Mouse (Mus musculus) ovary, postnatal 10 days (tissue): Measurements from ENCODE around the gene Elovl3.
"Not testable (repeated sequence)": the region's sequence is repeated elsewhere in the genome, so short reads cannot be mapped to it uniquely, and the experiment has no call there.

ENCODE experiments used
- DNase-seq: peaks from one replicate; pipeline ENCODE4 v3.0.0; 2022; ENCODE audit warnings: low spot score

The Elovl3 gene

GRCm38 (mm10) chr19:46135789-46136638 is 4.3 kb downstream of the Elovl3 start:
- peak; percentile 43 for DNase-seq

- peak; percentile 31 for DNase-seq
Measured at GRCm38 (mm10) chr19:46136639-46137580, 5.2 kb downstream of the Elovl3 start.

- no peak for DNase-seq
Measured at GRCm38 (mm10) chr19:46140324-46140723, 8.6 kb downstream of the Elovl3 start.

- no peak for DNase-seq
Measured at GRCm38 (mm10) chr19:46141091-46141490, 9.4 kb downstream of the Elovl3 start.

- DNase-seq = peak; percentile 11
Measured at GRCm38 (mm10) chr19:46147511-46148371, 16.0 kb downstream of the Elovl3 start, which contains the start of gene Pitx3. Gene Pitx3, minus strand, starts transcription at chr19:46148326.

- DNase-seq = peak; percentile 63
Measured at GRCm38 (mm10) chr19:46148372-46148760, 16.7 kb downstream of the Elovl3 start.

GRCm38 (mm10) chr19:46149091-46149490 is 17.4 kb downstream of the Elovl3 start:
- no peak for DNase-seq

- peak; percentile 84 for DNase-seq
Measured at GRCm38 (mm10) chr19:46152127-46152803, 20.6 kb downstream of the Elovl3 start, which contains the start of gene Gbf1. Gene Gbf1, plus strand, starts transcription at chr19:46152509.

- DNase-seq = no peak
Measured at GRCm38 (mm10) chr19:46165950-46166349, 34.3 kb downstream of the Elovl3 start.

- DNase-seq = not testable (repeated sequence)
Measured at GRCm38 (mm10) chr19:46167169-46167568, 35.5 kb downstream of the Elovl3 start.

- DNase-seq = no peak
Measured at GRCm38 (mm10) chr19:46169396-46169795, 37.7 kb downstream of the Elovl3 start.

- no peak for DNase-seq
Measured at GRCm38 (mm10) chr19:46169913-46170312, 38.2 kb downstream of the Elovl3 start.

- no peak for DNase-seq
Measured at GRCm38 (mm10) chr19:46172541-46172940, 40.8 kb downstream of the Elovl3 start.

- no peak for DNase-seq
Measured at GRCm38 (mm10) chr19:46175173-46175572, 43.5 kb downstream of the Elovl3 start.

- no peak for DNase-seq
Measured at GRCm38 (mm10) chr19:46177046-46177445, 45.3 kb downstream of the Elovl3 start.

- no peak for DNase-seq
Measured at GRCm38 (mm10) chr19:46180274-46180673, 48.6 kb downstream of the Elovl3 start.

- DNase-seq = no peak
Measured at GRCm38 (mm10) chr19:46182241-46182640, 50.5 kb downstream of the Elovl3 start.
